Mouse (Mus musculus): ENCODE data around the gene Slfn4. TPM values are rescaled to one million over a fixed set of nuclear protein-coding genes. Genes with fewer than 3 reads are reported as not detected.
"Not testable (repeated sequence)": the region's sequence is repeated elsewhere in the genome, so short reads cannot be mapped to it uniquely, and the experiment has no call there.

Slfn4 gene
- 0.02 TPM for polyA plus RNA-seq (2012; fragmentation: generic; extraction: Trizol)

- Histone ChIP-seq H3K27me3 (ENCODE audit: control insufficient read depth, insufficient read depth, insufficient read length) (no peaks in the 10 kb centered on the region), H3K4me2 (ENCODE audit: low read depth) (no peak within 1 kb of the TSS), H3ac (ENCODE audit: control insufficient read depth, insufficient read length) (no peak within 1 kb of the TSS), H3K4me3 (no peak within 1 kb of the TSS), H3K79me2 (ENCODE audit: control insufficient read depth, insufficient read depth) (no peaks in the 10 kb centered on the region), H3K36me3 (ENCODE audit: control insufficient read depth, insufficient read depth) (no peaks in the 10 kb centered on the region)
- TF ChIP-seq TCF3 (IDR thresholded peaks at IDR 0.05; ENCODE audit: insufficient read length, low read depth) = no peak
- TF ChIP-seq TCF12 (IDR thresholded peaks at IDR 0.05; ENCODE audit: insufficient read depth, poor library complexity, severe bottlenecking) = no peak
- no peak for TF ChIP-seq CEBPB (IDR thresholded peaks at IDR 0.05; ENCODE audit: insufficient read depth, poor library complexity, severe bottlenecking)
- TF ChIP-seq USF1 (IDR thresholded peaks at IDR 0.05; ENCODE audit: low read depth) = no peak
- TF ChIP-seq SRF (IDR thresholded peaks at IDR 0.05; ENCODE audit: control insufficient read depth, insufficient read length, low read depth) = no peak
- TF ChIP-seq MYOD1 (IDR thresholded peaks at IDR 0.05; ENCODE audit: control insufficient read depth in 1 of 3, insufficient read length in 2 of 3, low read depth in 2 of 3) = no peak
- no peak for TF ChIP-seq MYOG (IDR thresholded peaks at IDR 0.05; ENCODE audit: control insufficient read depth in 1 of 3, insufficient read depth in 1 of 3, insufficient read length in 2 of 3, low read depth in 2 of 3)
- TF ChIP-seq POLR2AphosphoS2 (IDR thresholded peaks at IDR 0.05; ENCODE audit: insufficient read length, low read depth) = no peak
- no peak for TF ChIP-seq MAX (IDR thresholded peaks at IDR 0.05; ENCODE audit: low read depth)
- no peak for TF ChIP-seq E2F4 (IDR thresholded peaks at IDR 0.05; ENCODE audit: insufficient read depth)
- TF ChIP-seq POLR2A (IDR thresholded peaks at IDR 0.05; ENCODE audit: insufficient read length, low read depth) = no peak
- TF ChIP-seq REST (IDR thresholded peaks at IDR 0.05; ENCODE audit: insufficient read depth, insufficient read length) = no peak
These were observed at the start of gene Slfn4 for GRCm38 (mm10) chr11:83174948-83175539. TSS of gene Slfn4 (plus strand) at chr11:83175186.

DNA sequence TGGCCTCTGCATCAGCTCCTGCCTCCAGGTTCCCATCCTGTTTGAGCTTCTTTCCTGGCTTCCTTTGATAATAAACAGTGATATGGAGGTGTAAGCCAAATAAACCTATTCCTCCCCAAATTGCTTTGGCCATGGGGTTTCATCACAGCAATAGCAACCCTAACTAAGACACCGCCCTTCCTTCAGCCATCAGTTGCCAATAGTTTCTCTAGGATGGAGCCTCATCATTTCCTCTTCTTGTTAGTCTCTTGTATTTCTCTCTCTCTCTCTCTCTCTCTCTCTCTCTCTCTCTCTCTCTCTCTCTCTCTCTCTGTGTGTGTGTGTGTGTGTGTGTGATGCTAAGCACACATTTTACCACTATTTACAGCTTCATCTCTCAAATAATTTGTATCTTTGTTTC, 49.4 kb upstream of the Slfn4 start:
- not testable (repeated sequence) for H3K36me3 ChIP-seq (ENCODE audit: control insufficient read depth, insufficient read depth); H3K27me3 ChIP-seq (ENCODE audit: control insufficient read depth, insufficient read depth, insufficient read length); H3K4me3 ChIP-seq; H3ac ChIP-seq (ENCODE audit: control insufficient read depth, insufficient read length); H3K4me2 ChIP-seq (ENCODE audit: low read depth); H3K79me2 ChIP-seq (ENCODE audit: control insufficient read depth, insufficient read depth)

GRCm38 (mm10) chr11:83137253-83137652, 37.7 kb upstream of the Slfn4 start:
- H3K4me3 ChIP-seq; H3K4me2 ChIP-seq (ENCODE audit: low read depth); H3K36me3 ChIP-seq (ENCODE audit: control insufficient read depth, insufficient read depth); H3K79me2 ChIP-seq (ENCODE audit: control insufficient read depth, insufficient read depth); H3ac ChIP-seq (ENCODE audit: control insufficient read depth, insufficient read length); H3K27me3 ChIP-seq (ENCODE audit: control insufficient read depth, insufficient read depth, insufficient read length): not testable (repeated sequence)

GRCm38 (mm10) chr11:83148939-83149338, 26.0 kb upstream of the Slfn4 start:
- H3K4me2 ChIP-seq (ENCODE audit: low read depth); H3K79me2 ChIP-seq (ENCODE audit: control insufficient read depth, insufficient read depth); H3ac ChIP-seq (ENCODE audit: control insufficient read depth, insufficient read length); H3K36me3 ChIP-seq (ENCODE audit: control insufficient read depth, insufficient read depth); H3K27me3 ChIP-seq (ENCODE audit: control insufficient read depth, insufficient read depth, insufficient read length); H3K4me3 ChIP-seq: not testable (repeated sequence)

GRCm38 (mm10) chr11:83191134-83191893, 16.3 kb downstream of the Slfn4 start, which contains the start of gene Slfn3:
TSS of gene Slfn3 (plus strand) at chr11:83191330.
- Histone ChIP-seq H3K27me3 (ENCODE audit: control insufficient read depth, insufficient read depth, insufficient read length) (no peaks in the 10 kb centered on the region), H3ac (ENCODE audit: control insufficient read depth, insufficient read length) (no peak within 1 kb of the TSS), H3K4me3 (peak within 1 kb of the TSS; percentile 20), H3K79me2 (ENCODE audit: control insufficient read depth, insufficient read depth) (no peaks in the 10 kb centered on the region), H3K36me3 (ENCODE audit: control insufficient read depth, insufficient read depth) (no peaks in the 10 kb centered on the region), H3K4me2 (ENCODE audit: low read depth) (peak within 1 kb of the TSS; percentile 46)
- TF ChIP-seq CEBPB (IDR thresholded peaks at IDR 0.05; ENCODE audit: insufficient read depth, poor library complexity, severe bottlenecking) (no peak), MYOG (IDR thresholded peaks at IDR 0.05; ENCODE audit: control insufficient read depth in 1 of 3, insufficient read depth in 1 of 3, insufficient read length in 2 of 3, low read depth in 2 of 3) (no peak), USF1 (IDR thresholded peaks at IDR 0.05; ENCODE audit: low read depth) (no peak)

DNA sequence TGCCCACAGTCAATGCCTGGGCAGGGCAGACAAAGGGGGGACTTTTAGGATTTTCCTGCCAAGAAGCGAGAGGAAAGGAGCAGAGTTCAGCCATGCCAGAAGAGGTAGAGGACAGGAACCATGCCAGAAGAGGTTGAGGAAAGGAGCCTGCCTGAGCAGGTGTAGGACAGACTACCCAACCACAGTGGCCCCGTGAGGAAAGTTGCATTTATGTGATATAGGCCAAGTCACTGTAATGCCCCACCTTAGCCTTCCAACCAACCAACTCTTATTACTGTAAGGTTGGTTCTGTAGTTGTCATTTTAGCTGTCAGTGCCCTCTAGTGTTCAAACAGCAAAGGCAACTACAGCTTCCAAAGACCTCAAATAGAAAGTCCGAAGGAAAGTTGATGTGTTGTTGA, 17.0 kb downstream of the Slfn4 start:
- H3K27me3 ChIP-seq (ENCODE audit: control insufficient read depth, insufficient read depth, insufficient read length) = no peaks in the 10 kb centered on the region
- H3K4me3 ChIP-seq = peak overlapping the region; percentile 20
- no peaks in the 10 kb centered on the region for H3K79me2 ChIP-seq (ENCODE audit: control insufficient read depth, insufficient read depth)
- no peaks in the 10 kb centered on the region for H3K36me3 ChIP-seq (ENCODE audit: control insufficient read depth, insufficient read depth)
- TF ChIP-seq MYOD1 (IDR thresholded peaks at IDR 0.05; ENCODE audit: control insufficient read depth in 1 of 3, insufficient read length in 2 of 3, low read depth in 2 of 3) (no peak), TCF12 (IDR thresholded peaks at IDR 0.05; ENCODE audit: insufficient read depth, poor library complexity, severe bottlenecking) (no peak), E2F4 (IDR thresholded peaks at IDR 0.05; ENCODE audit: insufficient read depth) (no peak), POLR2A (IDR thresholded peaks at IDR 0.05; ENCODE audit: insufficient read length, low read depth) (no peak), CEBPB (IDR thresholded peaks at IDR 0.05; ENCODE audit: insufficient read depth, poor library complexity, severe bottlenecking) (no peak), SRF (IDR thresholded peaks at IDR 0.05; ENCODE audit: control insufficient read depth, insufficient read length, low read depth) (no peak), MYOG (IDR thresholded peaks at IDR 0.05; ENCODE audit: control insufficient read depth in 1 of 3, insufficient read depth in 1 of 3, insufficient read length in 2 of 3, low read depth in 2 of 3) (no peak), TCF3 (IDR thresholded peaks at IDR 0.05; ENCODE audit: insufficient read length, low read depth) (no peak), USF1 (IDR thresholded peaks at IDR 0.05; ENCODE audit: low read depth) (no peak), POLR2AphosphoS2 (IDR thresholded peaks at IDR 0.05; ENCODE audit: insufficient read length, low read depth) (no peak), REST (IDR thresholded peaks at IDR 0.05; ENCODE audit: insufficient read depth, insufficient read length) (no peak), MAX (IDR thresholded peaks at IDR 0.05; ENCODE audit: low read depth) (no peak)
- H3ac ChIP-seq (ENCODE audit: control insufficient read depth, insufficient read length) = no peak overlapping the region
- peak overlapping the region; percentile 46 for H3K4me2 ChIP-seq (ENCODE audit: low read depth)

All from myocyte (in vitro differentiated cells).